In the genomic region with DNA sequence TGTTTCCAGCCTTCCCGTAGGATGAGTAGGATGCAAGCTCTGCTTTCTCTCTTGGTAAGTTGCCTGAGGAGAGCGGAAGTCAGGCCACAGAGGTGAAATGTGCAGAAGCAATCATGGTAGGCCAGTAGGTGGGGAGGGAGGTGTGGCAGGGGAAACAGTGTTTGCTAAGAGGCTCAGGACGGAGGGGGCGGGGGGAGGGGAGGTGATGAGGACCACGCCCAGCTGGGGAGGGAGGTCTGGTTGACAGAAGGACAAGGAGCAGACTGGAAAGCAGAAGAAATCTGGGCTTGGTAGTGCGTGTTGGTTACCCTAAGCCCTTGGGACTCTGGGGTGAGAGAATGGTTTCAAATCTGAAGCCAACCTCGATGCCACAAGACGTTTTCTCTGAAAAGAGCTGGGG, we compare ENCODE assay signal across 9 mouse cellular contexts. TPM values are rescaled to one million over a fixed set of nuclear protein-coding genes. Genes with fewer than 3 reads are reported as not detected.
DNase-seq lines count a peak whose midpoint lies in the region; ATAC-seq lines count a peak whose summit lies in the region.
"Had no signal": no experiment of that assay in that cellular context is flagged by ENCODE, and none has a peak within 500 bp of the region (broad histone marks: within the 10 kb centered on the region; RNA-seq: fewer than 3 reads in every experiment).

No protein-coding gene starts in this region.

- no peaks in the 10 kb centered on the region for H3K27me3 ChIP-seq in lung, embryonic 15.5 days
- H3K27me3 ChIP-seq in midbrain, embryonic 13.5 days, result no peaks in the 10 kb centered on the region

- H3K27ac ChIP-seq in lung, embryonic 15.5 days, result peak overlapping the region; percentile 66
- no peak overlapping the region for H3K27ac ChIP-seq in midbrain, embryonic 13.5 days

- H3K36me3 ChIP-seq in lung, embryonic 15.5 days, result no peaks in the 10 kb centered on the region
- no peaks in the 10 kb centered on the region for H3K36me3 ChIP-seq in midbrain, embryonic 13.5 days

- no peak overlapping the region for H3K4me3 ChIP-seq in lung, embryonic 15.5 days
- no peak overlapping the region for H3K4me3 ChIP-seq in midbrain, embryonic 13.5 days (replicated peaks)

- no peak overlapping the region for H3K4me2 ChIP-seq in lung, embryonic 15.5 days
- H3K4me2 ChIP-seq in midbrain, embryonic 13.5 days (replicated peaks), result no peak overlapping the region

- WGBS in lung, embryonic 15.5 days, result 14% methylated on average over 8 of the region's 8 CpGs
- WGBS in midbrain, embryonic 13.5 days, result 33% methylated on average over 8 of the region's 8 CpGs

- peak; percentile 43 for DNase-seq in adrenal gland, adult 2 months
- no peak for DNase-seq in adrenal gland, adult 18-20 months (ENCODE audit: low spot score in 2 of 2)
- peak; percentile 64 for DNase-seq in embryo, embryonic 10.5 days (ENCODE audit: low spot score)
- peak; percentile 64 for DNase-seq in heart, postnatal 4 days
- DNase-seq in frontal cortex, postnatal 36 days (ENCODE audit: low spot score in 2 of 2), result no peak
- no peak for DNase-seq in right cerebral cortex, postnatal 4 days

- no peak for ATAC-seq in lung, embryonic 15.5 days (ENCODE audit: borderline replicate concordance, extremely low read depth, low FRiP score, low TSS enrichment)
- ATAC-seq in midbrain, embryonic 13.5 days, result no peak

- no peak overlapping the region for H3K9ac ChIP-seq in lung, embryonic 15.5 days
- no peak overlapping the region for H3K9ac ChIP-seq in midbrain, embryonic 13.5 days (replicated peaks)

- peaks cover 20% of the 10 kb centered on the region for H3K4me1 ChIP-seq in lung, embryonic 15.5 days
- H3K4me1 ChIP-seq in midbrain, embryonic 13.5 days (replicated peaks), result 0 out of 2 replicates have a peak, but pooled peaks cover 5% of the 10 kb centered on the region

- no peaks in the 10 kb centered on the region for H3K9me3 ChIP-seq in lung, embryonic 15.5 days
- no peaks in the 10 kb centered on the region for H3K9me3 ChIP-seq in midbrain, embryonic 13.5 days

RNA-seq across cellular contexts. Expression of gene Slc1a5, which starts 20.8 kb away (rescaled TPM):
- total RNA-seq in adrenal gland, adult 2 months (2021), result 100 to 1,000 TPM; 144 to 291 TPM
- polyA plus RNA-seq in adrenal gland, adult 2 months (2012; rRNA removed), result 220 and 344 TPM in 2 replicates
- total RNA-seq in adrenal gland, adult 18-20 months (2021), result 100 to 1,000 TPM in 1 of 2 experiments, 10 to 100 TPM in 1; 89.3 to 253 TPM
- total RNA-seq in heart, postnatal 4 days (2021), result 10 to 100 TPM; 28.4 to 28.7 TPM
- 53.7 and 54.5 TPM in 2 replicates for polyA plus RNA-seq in lung, embryonic 15.5 days (2015; fragmentation: Nextera tagmentation; extraction: Ambion mirVana)
- 13.8 and 14.9 TPM in 2 replicates for polyA plus RNA-seq in midbrain, embryonic 13.5 days (2015; fragmentation: Nextera tagmentation; extraction: Ambion mirVana)

RNA-seq across cellular contexts. Expression of gene Ap2s1, which starts 22.1 kb away (rescaled TPM):
- total RNA-seq in adrenal gland, adult 2 months (2021), result 100 to 1,000 TPM; 138 to 139 TPM
- polyA plus RNA-seq in adrenal gland, adult 2 months (2012; rRNA removed), result 331 and 352 TPM in 2 replicates
- total RNA-seq in adrenal gland, adult 18-20 months (2021), result 100 to 1,000 TPM; 120 to 146 TPM
- total RNA-seq in heart, postnatal 4 days (2021), result 100 to 1,000 TPM; 127 to 129 TPM
- 280 and 291 TPM in 2 replicates for polyA plus RNA-seq in lung, embryonic 15.5 days (2015; fragmentation: Nextera tagmentation; extraction: Ambion mirVana)
- polyA plus RNA-seq in midbrain, embryonic 13.5 days (2015; fragmentation: Nextera tagmentation; extraction: Ambion mirVana), result 360 and 361 TPM in 2 replicates

RNA-seq across cellular contexts. Expression of gene Ceacam9, which starts 38.6 kb away (rescaled TPM):
- not detected for total RNA-seq in adrenal gland, adult 2 months (2021)
- polyA plus RNA-seq in adrenal gland, adult 2 months (2012; rRNA removed), result not detected in 2 replicates
- total RNA-seq in adrenal gland, adult 18-20 months (2021), result not detected
- total RNA-seq in heart, postnatal 4 days (2021), result not detected
- not detected in 2 replicates for polyA plus RNA-seq in lung, embryonic 15.5 days (2015; fragmentation: Nextera tagmentation; extraction: Ambion mirVana)
- polyA plus RNA-seq in midbrain, embryonic 13.5 days (2015; fragmentation: Nextera tagmentation; extraction: Ambion mirVana), result 0.14 TPM in 1 of 2 replicates, not detected in the other
- polyA plus RNA-seq: C2C12 had no signal

RNA-seq across cellular contexts. Expression of gene Strn4, which starts 55.4 kb away (rescaled TPM):
- total RNA-seq in adrenal gland, adult 2 months (2021), result 10 to 100 TPM; 58.9 to 64.1 TPM
- polyA plus RNA-seq in adrenal gland, adult 2 months (2012; rRNA removed), result 121 and 138 TPM in 2 replicates
- total RNA-seq in adrenal gland, adult 18-20 months (2021), result 10 to 100 TPM; 67.7 to 69.3 TPM
- 10 to 100 TPM; 87.0 to 99.9 TPM for total RNA-seq in heart, postnatal 4 days (2021)
- 102 TPM in 2 replicates for polyA plus RNA-seq in lung, embryonic 15.5 days (2015; fragmentation: Nextera tagmentation; extraction: Ambion mirVana)
- polyA plus RNA-seq in midbrain, embryonic 13.5 days (2015; fragmentation: Nextera tagmentation; extraction: Ambion mirVana), result 184 and 186 TPM in 2 replicates

RNA-seq across cellular contexts. Expression of gene Fkrp, which starts 56.2 kb away (rescaled TPM):
- total RNA-seq in adrenal gland, adult 2 months (2021), result 10 to 100 TPM; 23.9 to 29.5 TPM
- polyA plus RNA-seq in adrenal gland, adult 2 months (2012; rRNA removed), result 46.3 and 49.6 TPM in 2 replicates
- 10 to 100 TPM; 23.7 to 25.2 TPM for total RNA-seq in adrenal gland, adult 18-20 months (2021)
- total RNA-seq in heart, postnatal 4 days (2021), result 10 to 100 TPM; 45.0 to 49.2 TPM
- 28.9 and 30.6 TPM in 2 replicates for polyA plus RNA-seq in lung, embryonic 15.5 days (2015; fragmentation: Nextera tagmentation; extraction: Ambion mirVana)
- 43.9 and 46.1 TPM in 2 replicates for polyA plus RNA-seq in midbrain, embryonic 13.5 days (2015; fragmentation: Nextera tagmentation; extraction: Ambion mirVana)

Comparison
In these comparisons a context has a peak if more than half of its experiments do, and no peak if none do; other contexts are left out.
1. DNase-seq: peak in adrenal gland, adult 2 months (single experiment), embryo, embryonic 10.5 days (single experiment) and heart, postnatal 4 days (single experiment); none in adrenal gland, adult 18-20 months (0 of 2), frontal cortex, postnatal 36 days (0 of 2) and right cerebral cortex, postnatal 4 days (single experiment).